Mouse (Mus musculus) lung, adult 2 months (tissue): ENCODE results near the gene Cspg4.

Experiments used
- CTCF ChIP-seq: fragments of 200-500 bp; IDR thresholded peaks from 2 replicates; pipeline ENCODE4 v1.5.1; 2011; ENCODE audit warnings: mild to moderate bottlenecking, low read length, control low read depth; ENCODE audit not compliant: insufficient read depth
- POLR2A ChIP-seq: fragments of 200-500 bp; IDR thresholded peaks from 2 replicates; pipeline ENCODE4 v1.6.1; 2011; ENCODE audit warnings: low read depth, mild to moderate bottlenecking, control low read depth, low read length, borderline replicate concordance; ENCODE audit errors: extremely low read depth

DNA sequence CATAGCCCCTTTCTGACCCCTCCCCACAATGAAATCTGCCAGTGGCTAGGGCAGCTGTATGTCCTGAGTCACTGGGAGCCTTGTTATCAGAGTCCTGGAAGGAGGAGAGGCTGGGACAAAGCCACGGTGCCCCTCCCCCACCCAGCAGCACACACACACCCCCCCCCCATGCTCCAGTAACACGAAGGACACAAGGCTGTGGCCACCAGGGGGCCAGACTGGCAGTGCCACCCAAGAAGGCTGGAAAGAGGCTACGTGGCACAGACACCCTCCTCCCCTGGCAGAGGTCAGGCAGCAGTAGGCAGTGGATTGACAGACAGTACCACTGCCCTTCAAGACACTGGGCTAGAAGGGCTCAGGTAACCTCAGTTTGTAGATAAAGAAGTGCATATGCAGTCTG is 29.2 kb downstream of the Cspg4 start:
- TF ChIP-seq CTCF, result peak; percentile 30; the same call in 1 of the 2 replicates
- no peak for TF ChIP-seq POLR2A
